Mouse (Mus musculus): ENCODE results near the gene Trim8. TPM values are rescaled to one million over a fixed set of nuclear protein-coding genes. Genes with fewer than 3 reads are reported as not detected.

The Trim8 gene
- total RNA-seq, 1 experiment from 2014 or later, result 47.5 TPM

Other genes starting within 250 kb of the Trim8 start
- gene Nfkb2, start 197.4 kb upstream of the Trim8 start, total RNA-seq (2017), result 84.7 and 87.8 TPM in 2 replicates
- 2.2 and 2.8 TPM in 2 replicates for gene Psd, start 174.5 kb upstream of the Trim8 start, total RNA-seq (2017)
- gene Fbxl15, start 173.5 kb upstream of the Trim8 start, total RNA-seq (2017), result 1.8 and 3.1 TPM in 2 replicates
- 32.4 and 53.2 TPM in 2 replicates for gene Cuedc2, start 163.0 kb upstream of the Trim8 start, total RNA-seq (2017)
- 0.37 TPM in 1 of 2 replicates, not detected in the other for gene Mfsd13a, start 160.6 kb upstream of the Trim8 start, total RNA-seq (2017)
- gene 2310034G01Rik, start 151.4 kb upstream of the Trim8 start, total RNA-seq (2017), result not detected in 2 replicates
- 105 and 111 TPM in 2 replicates for gene Actr1a, start 106.0 kb upstream of the Trim8 start, total RNA-seq (2017)
- gene Sufu, start 104.8 kb upstream of the Trim8 start, total RNA-seq (2017), result 19.6 and 21.3 TPM in 2 replicates
- 26.3 and 31.1 TPM in 2 replicates for gene Arl3, start 71.5 kb downstream of the Trim8 start, total RNA-seq (2017)
- gene Sfxn2, start 71.7 kb downstream of the Trim8 start, total RNA-seq (2017), result 20.3 and 21.1 TPM in 2 replicates
- gene Wbp1l, start 97.4 kb downstream of the Trim8 start, total RNA-seq (2017), result 77.1 and 79.3 TPM in 2 replicates
- 0.23 TPM in 1 of 2 replicates, not detected in the other for gene Cyp17a1, start 171.5 kb downstream of the Trim8 start, total RNA-seq (2017)
- gene Borcs7, start 188.2 kb downstream of the Trim8 start, total RNA-seq (2017), result 3.8 and 4.3 TPM in 2 replicates
- gene As3mt, start 205.8 kb downstream of the Trim8 start, total RNA-seq (2017), result 13.4 and 18.4 TPM in 2 replicates